Mouse (Mus musculus): Measurements from ENCODE around the gene Tcf15.

DNA sequence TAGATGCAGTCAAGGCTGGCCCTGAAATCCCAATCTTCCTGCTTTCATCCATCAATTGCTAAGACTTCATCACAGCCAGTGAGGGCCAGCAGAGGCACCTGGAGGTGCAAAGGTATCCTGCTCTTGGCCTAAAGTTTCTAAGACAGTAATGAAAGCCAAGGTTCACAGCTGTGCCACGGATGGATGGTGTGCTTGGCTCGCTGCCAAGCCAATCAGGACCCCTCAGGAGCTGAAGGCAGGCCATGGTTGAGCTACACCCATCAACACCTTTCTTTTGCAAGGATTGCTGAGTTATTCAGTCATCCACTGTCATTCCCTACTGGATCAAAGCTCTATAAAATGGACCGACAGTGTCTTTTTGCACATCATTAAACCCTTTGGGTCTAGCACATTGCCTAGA is 43.8 kb upstream of the Tcf15 start:
- TF ChIP-seq CTCF (IDR thresholded peaks at IDR 0.05; ENCODE audit: control insufficient read depth, insufficient read depth, low read length) (no peak), POLR2A (IDR thresholded peaks at IDR 0.05; ENCODE audit: borderline replicate concordance, control insufficient read depth, low read depth, low read length) (no peak)

Data from bone marrow, adult 2 months (tissue).